Mouse (Mus musculus): ENCODE results near the gene Pth2.

Gene Pth2

GRCm38 (mm10) chr7:45192585-45193310, 12.0 kb downstream of the Pth2 start:
- in situ Hi-C loops (cut with MboI; ENCODE audit: unreplicated experiment in 2 of 2) = no loop called here

- in situ Hi-C loops (cut with MboI; ENCODE audit: unreplicated experiment in 2 of 2) = no loop called here
These were observed 12.6 kb downstream of the Pth2 start for GRCm38 (mm10) chr7:45193406-45193805.

- in situ Hi-C loops (cut with MboI; ENCODE audit: unreplicated experiment in 2 of 2) = no loop called here
These were observed 13.3 kb downstream of the Pth2 start for GRCm38 (mm10) chr7:45193871-45194785.

GRCm38 (mm10) chr7:45195341-45196175, 14.8 kb downstream of the Pth2 start:
- in situ Hi-C loops (cut with MboI; ENCODE audit: unreplicated experiment in 2 of 2) = loop anchor here in 1 of 2 experiments (5.0 kb wide), 1 partner anchor 38 kb away; no protein-coding TSS in a partner anchor

GRCm38 (mm10) chr7:45196176-45196535, 15.4 kb downstream of the Pth2 start:
- in situ Hi-C loops (cut with MboI; ENCODE audit: unreplicated experiment in 2 of 2) = loop anchor here in 1 of 2 experiments (5.0 kb wide), 1 partner anchor 39 kb away; no protein-coding TSS in a partner anchor

GRCm38 (mm10) chr7:45196994-45197393, 16.2 kb downstream of the Pth2 start:
- in situ Hi-C loops (cut with MboI; ENCODE audit: unreplicated experiment in 2 of 2) = loop anchor here in 1 of 2 experiments (5.0 kb wide), 1 partner anchor 40 kb away; no protein-coding TSS in a partner anchor

GRCm38 (mm10) chr7:45198435-45198834, 17.6 kb downstream of the Pth2 start:
- in situ Hi-C loops (cut with MboI; ENCODE audit: unreplicated experiment in 2 of 2) = loop anchor here in 1 of 2 experiments (5.0 kb wide), 1 partner anchor 41 kb away; no protein-coding TSS in a partner anchor

- in situ Hi-C loops (cut with MboI; ENCODE audit: unreplicated experiment in 2 of 2) = loop anchor here in 1 of 2 experiments (5.0 kb wide), 1 partner anchor 42 kb away; no protein-coding TSS in a partner anchor
These were observed 18.2 kb downstream of the Pth2 start for GRCm38 (mm10) chr7:45198961-45199360.

GRCm38 (mm10) chr7:45202654-45203053, 21.9 kb downstream of the Pth2 start:
- in situ Hi-C loops (cut with MboI; ENCODE audit: unreplicated experiment in 2 of 2) = loop anchor here (5.0 kb wide), 3 partner anchors 35 to 120 kb away; partner anchors contain the start of gene Cd37 (in 1 of the 2)

GRCm38 (mm10) chr7:45204380-45205143, 23.8 kb downstream of the Pth2 start, which contains the start of gene Ccdc155:
TSS of gene Ccdc155 (minus strand) at chr7:45204892.
- in situ Hi-C loops (cut with MboI; ENCODE audit: unreplicated experiment in 2 of 2) = loop anchor here (5.0 kb wide), 4 partner anchors 33 to 122 kb away; partner anchors contain the start of gene Cd37 (in 1 of the 2)

- in situ Hi-C loops (cut with MboI; ENCODE audit: unreplicated experiment in 2 of 2) = loop anchor here in 1 of 2 experiments (5.0 kb wide), 1 partner anchor 94 kb away; no protein-coding TSS in a partner anchor
These were observed 27.5 kb downstream of the Pth2 start for GRCm38 (mm10) chr7:45208260-45208659.

- in situ Hi-C loops (cut with MboI; ENCODE audit: unreplicated experiment in 2 of 2) = no loop called here
These were observed 30.3 kb downstream of the Pth2 start for GRCm38 (mm10) chr7:45211070-45211469.

- in situ Hi-C loops (cut with MboI; ENCODE audit: unreplicated experiment in 2 of 2) = no loop called here
These were observed 31.1 kb downstream of the Pth2 start, which contains the start of gene Dkkl1 for GRCm38 (mm10) chr7:45211851-45212251. TSS of gene Dkkl1 (minus strand) at chr7:45212147.

GRCm38 (mm10) chr7:45212356-45212755, 31.6 kb downstream of the Pth2 start:
- in situ Hi-C loops (cut with MboI; ENCODE audit: unreplicated experiment in 2 of 2) = no loop called here

GRCm38 (mm10) chr7:45213708-45214107, 32.9 kb downstream of the Pth2 start:
- in situ Hi-C loops (cut with MboI; ENCODE audit: unreplicated experiment in 2 of 2) = no loop called here

GRCm38 (mm10) chr7:45215673-45216441, 35.1 kb downstream of the Pth2 start, which contains the start of gene Tead2:
TSS of gene Tead2 (plus strand) at chr7:45215753.
- in situ Hi-C loops (cut with MboI; ENCODE audit: unreplicated experiment in 2 of 2) = no loop called here

- in situ Hi-C loops (cut with MboI; ENCODE audit: unreplicated experiment in 2 of 2) = no loop called here
These were observed 35.8 kb downstream of the Pth2 start for GRCm38 (mm10) chr7:45216442-45217183.

- in situ Hi-C loops (cut with MboI; ENCODE audit: unreplicated experiment in 2 of 2) = no loop called here
These were observed 40.9 kb downstream of the Pth2 start for GRCm38 (mm10) chr7:45221680-45222079.

Data from v-Abl transformed pro-B cells (cell line).